Mouse (Mus musculus) cerebellum, postnatal 36 days (tissue): ENCODE results near the gene St6gal1.

Experiments used
- DNase-seq, 2 experiments: peaks; one replicate each; pipeline ENCODE4 v3.0.0; 2021 to 2022; ENCODE audit warnings: mixed read lengths in 2 of 2

Gene St6gal1

GRCm38 (mm10) chr16:23361434-23361970, 137.0 kb downstream of the St6gal1 start:
- no peak for DNase-seq

GRCm38 (mm10) chr16:23364328-23364990, 139.9 kb downstream of the St6gal1 start:
- DNase-seq, result no peak

DNA sequence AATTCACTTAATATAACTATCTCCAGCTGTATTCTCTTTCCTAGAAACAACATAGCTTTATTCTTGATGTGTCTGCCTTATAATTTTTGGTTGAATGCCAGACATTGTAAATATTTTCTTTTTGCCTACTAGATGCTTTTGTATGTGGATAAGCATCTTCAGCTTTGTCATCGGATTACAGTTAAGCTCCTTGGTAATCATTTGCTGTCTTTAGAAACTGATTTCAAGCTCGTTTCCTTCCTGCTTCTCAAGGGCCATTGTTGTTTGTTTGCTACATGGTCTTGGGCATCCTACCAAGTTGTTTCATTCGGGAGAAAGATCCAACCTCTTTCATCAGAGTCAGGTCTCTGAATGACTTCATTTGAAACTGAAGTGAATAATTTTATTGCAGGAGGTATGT, 144.6 kb downstream of the St6gal1 start:
- DNase-seq, result no peak

GRCm38 (mm10) chr16:23370724-23371123, 146.2 kb downstream of the St6gal1 start:
- DNase-seq, result no peak

- no peak for DNase-seq
These were observed 147.8 kb downstream of the St6gal1 start for GRCm38 (mm10) chr16:23372340-23372739.

DNA sequence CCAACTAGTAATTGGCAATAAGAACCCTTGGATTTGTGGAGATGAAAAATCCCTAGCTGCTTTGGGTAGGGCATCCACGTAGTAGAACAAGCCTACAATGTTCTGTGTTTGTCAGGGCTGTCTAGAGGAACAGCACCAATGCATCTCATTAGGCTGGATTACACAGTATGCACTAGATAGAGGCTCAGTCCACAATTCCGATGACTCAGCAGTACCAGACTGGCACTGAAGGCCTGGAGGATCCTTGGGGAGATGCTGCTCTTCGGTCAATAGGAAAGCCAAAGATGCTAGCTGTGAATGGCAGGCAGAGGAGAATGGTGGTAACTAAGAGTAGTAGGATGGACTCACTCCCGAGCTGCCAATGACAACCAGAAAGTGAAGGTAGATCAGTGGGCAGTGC, 149.5 kb downstream of the St6gal1 start:
- no peak for DNase-seq

DNA sequence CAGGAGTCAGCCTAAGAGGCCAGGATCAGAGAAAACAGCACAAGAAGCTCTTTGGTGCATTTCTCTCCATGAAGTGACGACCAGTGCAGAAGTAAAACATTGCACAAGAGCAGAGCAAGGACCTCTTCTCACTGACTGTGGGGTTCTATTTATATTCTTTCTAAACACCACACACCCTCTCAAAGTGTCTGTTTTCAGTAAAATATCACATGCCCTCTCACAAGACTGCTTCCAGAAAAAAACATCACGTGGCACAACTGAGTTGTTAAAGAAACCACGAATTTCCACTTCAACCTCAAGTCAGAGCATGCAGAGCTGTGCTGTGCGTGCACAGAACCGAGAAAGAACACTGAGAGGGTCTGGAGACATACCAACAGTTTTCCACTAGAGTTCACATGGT, 150.4 kb downstream of the St6gal1 start:
- DNase-seq, result no peak

- no peak for DNase-seq
These were observed 151.6 kb downstream of the St6gal1 start for GRCm38 (mm10) chr16:23376189-23376588.

DNA sequence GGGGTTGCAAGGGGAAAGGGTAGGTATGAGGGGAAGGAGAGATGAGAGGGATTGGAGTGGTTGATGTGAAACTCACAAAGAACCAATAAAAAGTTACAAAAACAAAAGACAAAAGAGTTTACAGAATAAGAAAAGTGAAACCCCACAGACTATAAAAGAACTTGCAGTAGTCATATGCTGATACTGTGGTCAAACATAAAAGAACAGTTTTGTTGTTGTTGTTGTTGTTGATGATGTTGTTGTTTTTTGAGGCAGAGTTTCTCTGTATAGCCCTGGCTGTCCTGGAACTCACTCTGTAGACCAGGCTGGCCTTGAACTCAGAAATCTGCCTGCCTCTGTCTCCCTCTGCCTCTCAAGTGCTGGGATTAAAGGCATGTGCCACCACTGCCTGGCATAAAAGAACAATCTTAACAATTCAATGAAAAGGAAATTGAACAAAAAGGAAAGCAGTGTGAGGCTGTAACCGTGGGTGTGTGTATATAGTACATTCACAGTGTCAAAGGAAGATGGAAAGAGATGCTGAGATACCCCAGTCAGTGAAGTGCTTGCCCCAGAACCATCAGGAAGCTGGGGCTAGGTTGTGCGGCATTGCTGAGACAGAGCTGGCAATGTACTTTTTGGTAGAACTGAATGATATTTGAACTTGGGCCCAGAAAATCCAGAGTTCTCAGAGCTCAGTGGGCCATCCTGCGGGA, 155.1 kb downstream of the St6gal1 start:
- no peak for DNase-seq

- DNase-seq, result no peak
These were observed 159.8 kb downstream of the St6gal1 start for GRCm38 (mm10) chr16:23384304-23384703.

GRCm38 (mm10) chr16:23397931-23398330, 173.4 kb downstream of the St6gal1 start:
- no peak for DNase-seq

GRCm38 (mm10) chr16:23401463-23401862, 176.9 kb downstream of the St6gal1 start:
- DNase-seq, result no peak

- DNase-seq, result no peak
These were observed 177.4 kb downstream of the St6gal1 start for GRCm38 (mm10) chr16:23401959-23402358.

DNA sequence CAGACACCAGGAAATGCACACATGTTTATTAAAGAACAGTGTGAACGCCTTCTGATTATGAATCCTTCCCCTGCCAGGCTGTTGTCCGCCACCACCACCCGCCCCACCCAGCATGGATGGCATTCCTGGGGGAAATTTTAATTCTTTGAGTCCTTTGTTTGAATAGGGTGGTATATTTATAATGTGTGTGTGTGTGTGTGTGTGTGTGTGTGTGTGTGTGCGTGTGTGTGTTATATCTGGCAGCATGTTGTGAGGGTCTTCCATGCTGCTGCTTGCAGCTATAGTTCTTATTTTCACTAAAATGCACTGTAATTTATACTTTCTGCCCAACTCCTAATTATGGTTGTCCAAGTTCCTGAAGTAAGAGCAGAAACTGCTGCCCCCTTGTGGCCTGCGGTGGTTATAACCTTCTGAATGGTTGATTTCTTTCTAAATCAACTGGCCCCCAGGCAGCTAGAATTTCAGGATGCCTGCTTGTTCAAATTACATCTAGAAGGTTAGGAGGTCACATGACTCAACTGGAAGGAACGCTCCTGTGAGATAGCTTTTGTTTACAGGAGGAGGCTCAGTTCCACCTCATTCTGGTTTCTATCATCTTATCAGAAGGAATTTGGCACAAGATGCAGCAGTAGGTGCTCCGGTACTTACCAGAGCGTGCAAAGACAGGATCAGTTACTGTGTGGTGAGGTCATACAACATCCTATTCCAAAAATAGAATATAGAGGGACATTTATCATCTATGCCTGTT, 178.6 kb downstream of the St6gal1 start:
- DNase-seq, result peak; percentile 57 to 60
